ENCODE assay signal across 8 mouse cellular contexts in the genomic region with DNA sequence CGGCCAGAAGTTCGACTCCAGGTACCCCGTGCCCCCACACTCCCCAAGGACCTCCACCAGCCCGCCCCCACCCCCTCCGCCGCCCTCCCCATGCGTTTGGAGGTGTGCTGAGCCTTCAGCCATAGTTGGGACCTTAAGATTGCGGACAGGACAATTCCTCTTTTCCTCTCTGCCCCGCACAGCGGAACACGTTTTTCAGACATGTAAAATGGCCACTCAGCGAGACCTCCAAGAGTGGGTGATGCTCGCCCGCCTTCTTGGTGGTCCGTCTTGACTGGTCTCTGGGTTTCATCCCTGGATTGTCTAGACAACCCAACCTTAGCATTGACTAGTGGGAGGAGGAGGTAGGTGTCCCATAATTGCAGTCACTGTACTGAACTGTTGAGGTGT. TPM values are rescaled to one million over a fixed set of nuclear protein-coding genes. Genes with fewer than 3 reads are reported as not detected.
DNase-seq lines count a peak whose midpoint lies in the region; ATAC-seq and TF ChIP-seq lines count a peak whose summit lies in the region.

No protein-coding gene starts in this region.

- peak; percentile 11 for DNase-seq in ovary, postnatal 14 days (ENCODE audit: low spot score)
- DNase-seq in ovary, adult 18-20 months (ENCODE audit: low spot score) = no peak
- DNase-seq in yolk sac, embryonic 10.5 days (ENCODE audit: low spot score) = no peak
- no peak for DNase-seq in urinary bladder, postnatal 4 days (ENCODE audit: low spot score in 2 of 2)
- no peak for DNase-seq in thymus, postnatal 4 days

- peak; percentile 16 for ATAC-seq in intestine, embryonic 16.5 days
- ATAC-seq in midbrain, embryonic 15.5 days (replicated peaks) = peak; percentile 43

- H3K9ac ChIP-seq in intestine, embryonic 16.5 days (ENCODE audit: low read depth, low read length) = peak overlapping the region; percentile 84
- peak overlapping the region; percentile 44 for H3K9ac ChIP-seq in midbrain, embryonic 15.5 days

- H3K27ac ChIP-seq in embryonic fibroblast, embryonic 13.5 days (ENCODE audit: insufficient read depth, low read length) = peak overlapping the region; percentile 42; the same call in 1 of the 2 replicates
- H3K27ac ChIP-seq in intestine, embryonic 16.5 days (ENCODE audit: low read length) = peak overlapping the region; percentile 82
- no peak overlapping the region for H3K27ac ChIP-seq in midbrain, embryonic 15.5 days

- TF ChIP-seq CTCF in embryonic fibroblast, embryonic 13.5 days (IDR thresholded peaks at IDR 0.05; ENCODE audit: borderline replicate concordance, insufficient read depth, low read length) = no peak

- 3% methylated on average over 15 of the region's 15 CpGs for WGBS in intestine, embryonic 16.5 days
- 5% methylated on average over 15 of the region's 15 CpGs for WGBS in midbrain, embryonic 15.5 days

- H3K4me1 ChIP-seq in embryonic fibroblast, embryonic 13.5 days (ENCODE audit: control insufficient read depth, insufficient read depth, low read length) = peaks cover 9% of the 10 kb centered on the region
- no peaks in the 10 kb centered on the region for H3K4me1 ChIP-seq in intestine, embryonic 16.5 days (ENCODE audit: control insufficient read depth, insufficient read depth, low read length)
- 0 out of 2 replicates have a peak, but pooled peaks cover 2% of the 10 kb centered on the region for H3K4me1 ChIP-seq in midbrain, embryonic 15.5 days

- H3K4me3 ChIP-seq in embryonic fibroblast, embryonic 13.5 days (ENCODE audit: insufficient read depth, low read length) = peak overlapping the region; percentile 90
- H3K4me3 ChIP-seq in intestine, embryonic 16.5 days (ENCODE audit: low read length) = peak overlapping the region; percentile 74
- peak overlapping the region; percentile 58 for H3K4me3 ChIP-seq in midbrain, embryonic 15.5 days

- H3K9me3 ChIP-seq in intestine, embryonic 16.5 days (ENCODE audit: control insufficient read depth, low read length) = no peaks in the 10 kb centered on the region
- H3K9me3 ChIP-seq in midbrain, embryonic 15.5 days = no peaks in the 10 kb centered on the region

- H3K36me3 ChIP-seq in intestine, embryonic 16.5 days (ENCODE audit: control insufficient read depth, insufficient read depth, low read length) = no peaks in the 10 kb centered on the region
- H3K36me3 ChIP-seq in midbrain, embryonic 15.5 days (replicated peaks) = no peaks in the 10 kb centered on the region

- peak overlapping the region; percentile 88 for H3K4me2 ChIP-seq in intestine, embryonic 16.5 days (ENCODE audit: low read depth, low read length)
- peak overlapping the region; percentile 91 for H3K4me2 ChIP-seq in midbrain, embryonic 15.5 days

- no peaks in the 10 kb centered on the region for H3K27me3 ChIP-seq in intestine, embryonic 16.5 days (replicated peaks; ENCODE audit: control insufficient read depth, insufficient read depth, low read length)
- no peaks in the 10 kb centered on the region for H3K27me3 ChIP-seq in midbrain, embryonic 15.5 days (replicated peaks)

- no peak for TF ChIP-seq POLR2A in embryonic fibroblast, embryonic 13.5 days (IDR thresholded peaks at IDR 0.05; ENCODE audit: low read depth, low read length)

RNA-seq across cellular contexts. Expression of a gene that starts 0.5 kb away (rescaled TPM):
- polyA plus RNA-seq in embryonic fibroblast, embryonic 13.5 days (2011; ENCODE audit: insufficient read length, low read depth, missing spikeins) = 340 and 352 TPM in 2 replicates
- polyA plus RNA-seq in intestine, embryonic 16.5 days (2015; fragmentation: Nextera tagmentation; extraction: Ambion mirVana) = 88.1 and 89.0 TPM in 2 replicates
- polyA plus RNA-seq in midbrain, embryonic 15.5 days (2015; fragmentation: Nextera tagmentation; extraction: Ambion mirVana) = 31.9 and 33.3 TPM in 2 replicates

RNA-seq across cellular contexts. Expression of a gene that starts 34.8 kb away (rescaled TPM):
- 37.8 and 47.3 TPM in 2 replicates for polyA plus RNA-seq in embryonic fibroblast, embryonic 13.5 days (2011; ENCODE audit: insufficient read length, low read depth, missing spikeins)
- 17.1 and 19.3 TPM in 2 replicates for polyA plus RNA-seq in intestine, embryonic 16.5 days (2015; fragmentation: Nextera tagmentation; extraction: Ambion mirVana)
- 31.0 and 33.7 TPM in 2 replicates for polyA plus RNA-seq in midbrain, embryonic 15.5 days (2015; fragmentation: Nextera tagmentation; extraction: Ambion mirVana)
